Mouse (Mus musculus) lung, adult 2 months (tissue): ENCODE data around the gene Slco1a5.

Source experiments
- CTCF ChIP-seq: fragments of 200-500 bp; IDR thresholded peaks from 2 replicates; pipeline ENCODE4 v1.5.1; 2011; ENCODE audit warnings: mild to moderate bottlenecking, low read length, control low read depth; ENCODE audit not compliant: insufficient read depth
- POLR2A ChIP-seq: fragments of 200-500 bp; IDR thresholded peaks from 2 replicates; pipeline ENCODE4 v1.6.1; 2011; ENCODE audit warnings: low read depth, mild to moderate bottlenecking, control low read depth, low read length, borderline replicate concordance; ENCODE audit errors: extremely low read depth

- TF ChIP-seq CTCF = no peak
- no peak for TF ChIP-seq POLR2A
These were observed 46.8 kb upstream of the Slco1a5 start for GRCm38 (mm10) chr6:142369568-142369967.
